Mouse (Mus musculus) heart, postnatal 0 days (tissue): ENCODE measurements at regions not wholly inside any gene's neighbourhood (a gene's known extent, or its start where the extent isn't known, plus 50 kb on each side); places are given as distances from the start of the nearest gene placed in this dataset.

ENCODE experiments used
- CTCF ChIP-seq: IDR thresholded peaks from 2 replicates; pipeline ENCODE4 v1.5.1; 2016; ENCODE audit warnings: antibody characterized with exemption, control low read depth, low read depth
- EP300 ChIP-seq: IDR thresholded peaks from 2 replicates; pipeline ENCODE4 v1.6.1; 2016; ENCODE audit warnings: antibody characterized with exemption, low read depth

- no peak for TF ChIP-seq CTCF
- TF ChIP-seq EP300 = no peak
Observed at GRCm38 (mm10) chr9:116338729-116339100, 163.6 kb upstream of the Tgfbr2 start.
